Mouse (Mus musculus): ENCODE measurements around the gene Pcgf2. TPM values are rescaled to one million over a fixed set of nuclear protein-coding genes. Genes with fewer than 3 reads are reported as not detected.
A peak's percentile ranks its signal among the peaks of the same experiment; 100 is the strongest.

The Pcgf2 gene
- total RNA-seq, 2 experiments from 2014 or later, result 29.1 to 31.1 TPM

GRCm38 (mm10) chr11:97682504-97683055 is 17.7 kb downstream of the Pcgf2 start:
- H3K27ac ChIP-seq, result no peak overlapping the region
- no peak for TF ChIP-seq CTCF (conservative IDR thresholded peaks at IDR 0.05)
- no peak overlapping the region for H3K4me3 ChIP-seq
- DNase-seq (ENCODE audit: low spot score in 2 of 2), result no peak

- H3K4me3 ChIP-seq, result no peak overlapping the region
- DNase-seq (ENCODE audit: low spot score in 2 of 2), result no peak
- no peak for TF ChIP-seq CTCF (conservative IDR thresholded peaks at IDR 0.05)
- H3K27ac ChIP-seq, result peak overlapping the region; percentile 43; the same call in 1 of the 2 replicates
Measured at GRCm38 (mm10) chr11:97680430-97680829, 19.9 kb downstream of the Pcgf2 start.

GRCm38 (mm10) chr11:97678301-97678700 is 22.0 kb downstream of the Pcgf2 start:
- Histone ChIP-seq H3K27ac (no peak overlapping the region), H3K4me3 (no peak overlapping the region)
- no peak for DNase-seq (ENCODE audit: low spot score in 2 of 2)
- no peak for TF ChIP-seq CTCF (conservative IDR thresholded peaks at IDR 0.05)

GRCm38 (mm10) chr11:97677842-97678241 is 22.5 kb downstream of the Pcgf2 start:
- H3K27ac ChIP-seq, result no peak overlapping the region
- no peak for DNase-seq (ENCODE audit: low spot score in 2 of 2)
- H3K4me3 ChIP-seq, result no peak overlapping the region
- TF ChIP-seq CTCF (conservative IDR thresholded peaks at IDR 0.05), result peak; percentile 29

- TF ChIP-seq CTCF (conservative IDR thresholded peaks at IDR 0.05), result no peak
- no peak overlapping the region; the same call in 1 of the 2 replicates for H3K27ac ChIP-seq
- no peak overlapping the region for H3K4me3 ChIP-seq
- DNase-seq (ENCODE audit: low spot score in 2 of 2), result no peak
Measured at GRCm38 (mm10) chr11:97677381-97677780, 22.9 kb downstream of the Pcgf2 start.

- no peak overlapping the region for H3K27ac ChIP-seq
- no peak for TF ChIP-seq CTCF (conservative IDR thresholded peaks at IDR 0.05)
- no peak overlapping the region for H3K4me3 ChIP-seq
- no peak for DNase-seq (ENCODE audit: low spot score in 2 of 2)
Measured at GRCm38 (mm10) chr11:97676050-97676754, 24.1 kb downstream of the Pcgf2 start.

GRCm38 (mm10) chr11:97673148-97673547 is 27.1 kb downstream of the Pcgf2 start:
- no peak for TF ChIP-seq CTCF (conservative IDR thresholded peaks at IDR 0.05)
- Histone ChIP-seq H3K4me3 (no peak overlapping the region), H3K27ac (no peak overlapping the region)
- DNase-seq (ENCODE audit: low spot score in 2 of 2), result no peak

- no peak overlapping the region for H3K27ac ChIP-seq
- no peak overlapping the region for H3K4me3 ChIP-seq
- DNase-seq (ENCODE audit: low spot score in 2 of 2), result no peak
- TF ChIP-seq CTCF (conservative IDR thresholded peaks at IDR 0.05), result no peak
Measured at GRCm38 (mm10) chr11:97671177-97671527, 29.1 kb downstream of the Pcgf2 start.

GRCm38 (mm10) chr11:97670234-97671176 is 29.8 kb downstream of the Pcgf2 start:
- peak; percentile 19; the same call in 1 of the 2 replicates for TF ChIP-seq CTCF (conservative IDR thresholded peaks at IDR 0.05)
- Histone ChIP-seq H3K27ac (0 out of 2 replicates have a peak overlapping the region, but pooled peaks have one; percentile 10), H3K4me3 (no peak overlapping the region)
- DNase-seq (ENCODE audit: low spot score in 2 of 2), result no peak

GRCm38 (mm10) chr11:97669829-97670228 is 30.5 kb downstream of the Pcgf2 start:
- H3K27ac ChIP-seq, result peak overlapping the region; percentile 48; the same call in 1 of the 2 replicates
- peak in 1 of 2 experiments; percentile 58 for DNase-seq (ENCODE audit: low spot score in 2 of 2)
- no peak overlapping the region for H3K4me3 ChIP-seq
- no peak for TF ChIP-seq CTCF (conservative IDR thresholded peaks at IDR 0.05)

GRCm38 (mm10) chr11:97669268-97669667 is 31.0 kb downstream of the Pcgf2 start:
- no peak overlapping the region for H3K4me3 ChIP-seq

GRCm38 (mm10) chr11:97668160-97668559 is 32.1 kb downstream of the Pcgf2 start:
- TF ChIP-seq CTCF (conservative IDR thresholded peaks at IDR 0.05), result no peak
- Histone ChIP-seq H3K4me3 (no peak overlapping the region), H3K27ac (no peak overlapping the region)
- DNase-seq (ENCODE audit: low spot score in 2 of 2), result no peak

More at GRCm38 (mm10) chr11:97669268-97669667, 31.0 kb downstream of the Pcgf2 start:
- no peak for TF ChIP-seq CTCF (conservative IDR thresholded peaks at IDR 0.05)
- no peak for DNase-seq (ENCODE audit: low spot score in 2 of 2)
- peak overlapping the region; percentile 48; the same call in 1 of the 2 replicates for H3K27ac ChIP-seq

GRCm38 (mm10) chr11:97666794-97667193 is 33.5 kb downstream of the Pcgf2 start:
- DNase-seq (ENCODE audit: low spot score in 2 of 2), result no peak
- Histone ChIP-seq H3K27ac (no peak overlapping the region), H3K4me3 (no peak overlapping the region)
- TF ChIP-seq CTCF (conservative IDR thresholded peaks at IDR 0.05), result no peak
